Mouse (Mus musculus) Muller cell, postnatal 12 days (primary cell): ENCODE data around the gene Thoc3.
A peak's percentile ranks its signal among the peaks of the same experiment; 100 is the strongest.
"Not testable (repeated sequence)": the region's sequence is repeated elsewhere in the genome, so short reads cannot be mapped to it uniquely, and the experiment has no call there.

Experiments
- DNase-seq: peaks from one replicate; pipeline ENCODE4 v3.0.0-alpha.2; 2015; ENCODE audit errors: inconsistent ontology term

Thoc3 gene

GRCm38 (mm10) chr13:54468098-54469011 is at the start of gene Thoc3:
Gene Thoc3 (minus strand): TSS chr13:54468849.
- peak; percentile 84 for DNase-seq

GRCm38 (mm10) chr13:54505920-54506319 is 37.3 kb upstream of the Thoc3 start:
- DNase-seq, result no peak

- DNase-seq, result no peak
Observed at GRCm38 (mm10) chr13:54504611-54505260, 36.1 kb upstream of the Thoc3 start.

GRCm38 (mm10) chr13:54503604-54504521 is 35.2 kb upstream of the Thoc3 start, which contains the start of gene Simc1:
Gene Simc1 (plus strand): TSS chr13:54503779.
- peak; percentile 77 for DNase-seq

- DNase-seq, result no peak
Observed at GRCm38 (mm10) chr13:54503278-54503603, 34.6 kb upstream of the Thoc3 start.

- DNase-seq, result no peak
Observed at GRCm38 (mm10) chr13:54501957-54502690, 33.5 kb upstream of the Thoc3 start.

- DNase-seq, result peak; percentile 8
Observed at GRCm38 (mm10) chr13:54501352-54501751, 32.7 kb upstream of the Thoc3 start.

- not testable (repeated sequence) for DNase-seq
Observed at GRCm38 (mm10) chr13:54499551-54499950, 30.9 kb upstream of the Thoc3 start.

- no peak for DNase-seq
Observed at GRCm38 (mm10) chr13:54491381-54491780, 22.7 kb upstream of the Thoc3 start.

- no peak for DNase-seq
Observed at GRCm38 (mm10) chr13:54490411-54490810, 21.8 kb upstream of the Thoc3 start.

GRCm38 (mm10) chr13:54481498-54481897 is 12.8 kb upstream of the Thoc3 start:
- DNase-seq, result no peak

GRCm38 (mm10) chr13:54479286-54479685 is 10.6 kb upstream of the Thoc3 start:
- peak; percentile 9 for DNase-seq

GRCm38 (mm10) chr13:54475702-54476101 is 7.1 kb upstream of the Thoc3 start:
- DNase-seq, result no peak

- DNase-seq, result no peak
Observed at GRCm38 (mm10) chr13:54474996-54475395, 6.3 kb upstream of the Thoc3 start.

- DNase-seq, result no peak
Observed at GRCm38 (mm10) chr13:54471967-54472366, 3.3 kb upstream of the Thoc3 start.

- no peak for DNase-seq
Observed at GRCm38 (mm10) chr13:54469012-54469354, 334 bp upstream of the Thoc3 start.

GRCm38 (mm10) chr13:54459282-54459681 is 9.4 kb downstream of the Thoc3 start:
- DNase-seq, result no peak

GRCm38 (mm10) chr13:54457062-54457461 is 11.6 kb downstream of the Thoc3 start:
- DNase-seq, result peak; percentile 17

- DNase-seq, result peak; percentile 60
Observed at GRCm38 (mm10) chr13:54447496-54448224, 21.0 kb downstream of the Thoc3 start.

GRCm38 (mm10) chr13:54446686-54447495 is 21.8 kb downstream of the Thoc3 start:
- DNase-seq, result peak; percentile 65
